Mouse (Mus musculus) MEL (cell line): ENCODE data around the gene Oxt.

Experiments used
- CTCF ChIP-seq, 3 experiments: IDR thresholded peaks in 2 of 3; conservative IDR thresholded peaks in 1 of 3; 2 replicates each; pipeline ENCODE4 v1.5.1; 2011 to 2012; ENCODE audit warnings: low read length in 3 of 3, low read depth in 2 of 3, mild to moderate bottlenecking in 2 of 3, improper control_type of control experiment in 1 of 3, inconsistent platforms in 1 of 3, mixed read lengths in 1 of 3, moderate library complexity in 1 of 3; ENCODE audit not compliant: control insufficient read depth in 1 of 3, insufficient read depth in 1 of 3, poor library complexity in 1 of 3, severe bottlenecking in 1 of 3
- ELF1 ChIP-seq: IDR thresholded peaks from 2 replicates; pipeline ENCODE4 v1.6.1; 2014; ENCODE audit warnings: low read depth, mild to moderate bottlenecking, inconsistent platforms, low read length, improper control_type of control experiment, moderate library complexity
- EP300 ChIP-seq, 2 experiments: IDR thresholded peaks; 2 replicates each; pipeline ENCODE4 v1.6.1; 2011; ENCODE audit warnings: improper control_type of control experiment in 2 of 2, low read length in 2 of 2, low read depth in 1 of 2, mild to moderate bottlenecking in 1 of 2
- GATA1 ChIP-seq: IDR thresholded peaks from 2 replicates; pipeline ENCODE4 v1.6.1; 2011; ENCODE audit warnings: low read depth, low read length, improper control_type of control experiment
- MEF2A ChIP-seq: IDR thresholded peaks from 2 replicates; pipeline ENCODE4 v1.6.1; 2014; ENCODE audit warnings: low read depth, mild to moderate bottlenecking, inconsistent platforms, low read length, improper control_type of control experiment; ENCODE audit not compliant: poor library complexity, insufficient replicate concordance, severe bottlenecking; ENCODE audit errors: extremely low read depth
- NRF1 ChIP-seq: IDR thresholded peaks from 2 replicates; pipeline ENCODE4 v1.6.1; 2014; ENCODE audit warnings: low read depth, mild to moderate bottlenecking, inconsistent platforms, low read length, improper control_type of control experiment, moderate library complexity; ENCODE audit not compliant: poor library complexity, insufficient read depth, severe bottlenecking
- POLR2A ChIP-seq, 2 experiments: IDR thresholded peaks; 2 replicates each; pipeline ENCODE4 v1.6.1; 2011 to 2012; ENCODE audit warnings: low read length in 2 of 2, mild to moderate bottlenecking in 2 of 2, control low read depth in 1 of 2, improper control_type of control experiment in 1 of 2, low read depth in 1 of 2, moderate library complexity in 1 of 2; ENCODE audit not compliant: control insufficient read depth in 1 of 2, insufficient read depth in 1 of 2, poor library complexity in 1 of 2
- SMC3 ChIP-seq: IDR thresholded peaks from 2 replicates; pipeline ENCODE4 v1.6.1; 2011; ENCODE audit warnings: low read depth, low read length, improper control_type of control experiment
- TAL1 ChIP-seq: IDR thresholded peaks from 2 replicates; pipeline ENCODE4 v1.6.1; 2012; ENCODE audit warnings: mild to moderate bottlenecking, inconsistent platforms, low read length, moderate library complexity, mixed read lengths
- ZKSCAN1 ChIP-seq: IDR thresholded peaks from 2 replicates; pipeline ENCODE4 v1.6.1; 2012; ENCODE audit warnings: low read depth, mild to moderate bottlenecking, inconsistent platforms, low read length, improper control_type of control experiment, moderate library complexity

DNA sequence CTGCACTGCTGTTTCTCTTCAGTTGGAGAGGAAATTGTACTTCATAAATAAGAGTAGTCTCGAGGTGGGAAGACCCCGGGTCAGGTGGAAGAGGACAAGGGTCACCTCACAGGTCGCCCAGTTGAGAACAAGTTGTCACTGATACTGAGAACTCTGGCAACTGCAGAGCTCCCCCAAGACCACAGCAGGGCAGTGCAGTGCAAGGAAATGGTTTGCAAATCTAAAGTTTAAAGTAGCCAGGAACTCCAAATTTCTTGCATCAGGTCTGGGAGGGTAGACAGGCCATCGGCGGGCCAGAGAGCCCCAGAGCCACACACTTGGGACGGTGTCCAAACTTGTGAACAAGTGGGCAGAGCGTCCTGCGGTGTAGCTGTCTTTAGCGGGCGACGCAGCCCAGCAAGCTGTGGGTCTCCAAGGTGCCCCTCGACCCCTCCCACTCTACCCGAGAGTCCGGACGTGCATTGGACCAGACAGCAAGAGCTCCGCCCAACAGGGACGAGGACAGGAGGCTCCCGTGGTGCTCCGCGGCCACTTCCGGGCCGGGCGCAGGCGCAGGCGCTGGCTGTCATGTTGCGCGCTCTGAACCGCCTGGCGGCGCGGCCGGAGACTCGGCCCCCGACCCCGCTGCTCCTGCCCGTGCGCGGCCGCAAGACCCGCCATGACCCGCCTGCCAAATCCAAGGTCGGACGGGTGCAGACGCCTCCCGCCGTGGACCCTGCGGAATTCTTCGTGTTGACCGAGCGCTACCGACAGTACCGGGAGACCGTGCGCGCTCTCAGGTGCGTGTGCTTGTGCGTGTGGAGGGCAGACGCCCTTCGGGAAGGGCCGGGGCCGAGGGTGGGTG lies 12.5 kb upstream of the Oxt start, which contains the start of gene Mrps26:
- TF ChIP-seq POLR2A (IDR thresholded peaks at IDR 0.05; ENCODE audit: control insufficient read depth in 1 of 2, insufficient read depth in 1 of 2, low read depth in 1 of 2, low read length in 2 of 2, poor library complexity in 1 of 2), result peak; percentile 94 to 96
- peak; percentile 37 to 60 (median 47) for TF ChIP-seq CTCF (IDR thresholded peaks at IDR 0.05 in 2 of 3, conservative IDR thresholded peaks at IDR 0.05 in 1 of 3; ENCODE audit: control insufficient read depth in 1 of 3, insufficient read depth in 1 of 3, low read depth in 2 of 3, low read length in 3 of 3, poor library complexity in 1 of 3, severe bottlenecking in 1 of 3)
- peak; percentile 11; the same call in 1 of the 2 replicates for TF ChIP-seq MEF2A
- peak; percentile 52 for TF ChIP-seq SMC3
- TF ChIP-seq GATA1, result no peak
- TF ChIP-seq NRF1, result peak; percentile 90
- no peak for TF ChIP-seq ZKSCAN1
- no peak for TF ChIP-seq TAL1
- peak; percentile 96 for TF ChIP-seq ELF1
- TF ChIP-seq EP300 (IDR thresholded peaks at IDR 0.05; ENCODE audit: low read depth in 1 of 2, low read length in 2 of 2), result no peak
